Mouse (Mus musculus) G1E (cell line): Measurements from ENCODE around the gene Slc36a3.

Experiments used
- CTCF ChIP-seq: IDR thresholded peaks from 2 replicates; pipeline ENCODE4 v1.5.1; 2012; ENCODE audit warnings: low read depth, low read length, inconsistent platforms, mixed read lengths
- GATA2 ChIP-seq: IDR thresholded peaks from 2 replicates; pipeline ENCODE4 v1.6.1; 2012; ENCODE audit warnings: low read depth, low read length, inconsistent platforms, borderline replicate concordance
- TAL1 ChIP-seq: conservative IDR thresholded peaks from 2 replicates; pipeline ENCODE4 v1.6.1; 2012; ENCODE audit warnings: low read depth, low read length, inconsistent platforms, mixed read lengths

- TF ChIP-seq CTCF: no peak
- no peak for TF ChIP-seq GATA2
- no peak for TF ChIP-seq TAL1
These were observed 27.3 kb upstream of the Slc36a3 start for GRCm38 (mm10) chr11:55178830-55179229.
